Mouse (Mus musculus) heart, embryonic 11.5 days (tissue): ENCODE measurements around the gene Tex26. TPM values are rescaled to one million over a fixed set of nuclear protein-coding genes. Genes with fewer than 3 reads are reported as not detected.

Source experiments
- ATAC-seq: fragments of 200-750 bp; cut with Nextera tagmentation; replicated peaks from 2 replicates; pipeline ENCODE4 v1.8.0; 2017; ENCODE audit warnings: moderate library complexity; ENCODE audit not compliant: insufficient number of reproducible peaks, low FRiP score, low TSS enrichment
- H3K27ac ChIP-seq: fragments of 300-500 bp; sonication (generic); 2 replicates; pipeline ENCODE4 v1.5.1; 2014; ENCODE audit warnings: mild to moderate bottlenecking, low read depth, low read length
- H3K27me3 ChIP-seq: fragments of 300-500 bp; sonication (generic); 2 replicates; pipeline ENCODE4 v1.6.1; 2014; ENCODE audit warnings: mild to moderate bottlenecking, low read length, mixed read lengths; ENCODE audit not compliant: control insufficient read depth, insufficient read depth
- H3K36me3 ChIP-seq: fragments of 300-500 bp; sonication (generic); 2 replicates; pipeline ENCODE4 v1.6.1; 2014; ENCODE audit warnings: mild to moderate bottlenecking, low read length, moderate library complexity, mixed read lengths; ENCODE audit not compliant: control insufficient read depth, insufficient read depth
- H3K4me1 ChIP-seq: fragments of 300-500 bp; sonication (generic); 2 replicates; pipeline ENCODE4 v1.6.1; 2014; ENCODE audit warnings: low read length; ENCODE audit not compliant: control insufficient read depth, insufficient read depth
- H3K4me2 ChIP-seq: fragments of 300-500 bp; sonication (generic); 2 replicates; pipeline ENCODE4 v1.6.1; 2014; ENCODE audit warnings: mild to moderate bottlenecking, moderate library complexity
- H3K4me3 ChIP-seq: fragments of 300-500 bp; sonication (generic); 2 replicates; pipeline ENCODE4 v1.5.1; 2014; ENCODE audit warnings: low read depth, low read length
- H3K9ac ChIP-seq: fragments of 300-500 bp; sonication (generic); 2 replicates; pipeline ENCODE4 v1.6.1; 2014; ENCODE audit warnings: mild to moderate bottlenecking, low read depth, low read length, moderate library complexity
- H3K9me3 ChIP-seq: fragments of 300-500 bp; sonication (generic); replicated peaks from 2 replicates; pipeline ENCODE4 v1.6.1; 2016; ENCODE audit warnings: low read length; ENCODE audit not compliant: control insufficient read depth
- WGBS: fragments of 180-500 bp; shearing (Covaris S2); extraction: QIAGEN DNeasy Blood & Tissue Kit; methylation state at CpG from one replicate; pipeline ENCODE4 v1.1.7; 2014; ENCODE audit not compliant: insufficient replicate concordance; 5-methylcytosine and 5-hydroxymethylcytosine counted together
- polyA plus RNA-seq: library from polyadenylated mRNA; unstranded; fragments of >200 nt; fragmentation: Nextera tagmentation; extraction: Ambion mirVana; gene quantifications from 2 replicates; pipeline ENCODE4 v1.2.1, GENCODE M21; 2014

Tex26 gene
- polyA plus RNA-seq, 1 experiment from 2014 or later, result 0.57 TPM

- no peaks in the 10 kb centered on the region for H3K36me3 ChIP-seq
- H3K27me3 ChIP-seq, result no peaks in the 10 kb centered on the region
- peaks cover 11% of the 10 kb centered on the region for H3K4me1 ChIP-seq
- ATAC-seq, result peak; percentile 63; the same call in 1 of the 2 replicates
- peak overlapping the region; percentile 25; the same call in 1 of the 2 replicates for H3K9ac ChIP-seq
- 3% methylated on average over 6 of the region's 6 CpGs for WGBS
- H3K4me2 ChIP-seq, result peak overlapping the region; percentile 27
- no peak overlapping the region for H3K4me3 ChIP-seq
- peak overlapping the region; percentile 60 for H3K27ac ChIP-seq
- H3K9me3 ChIP-seq, result no peaks in the 10 kb centered on the region
These were observed 11.1 kb upstream of the Tex26 start for GRCm38 (mm10) chr5:149428347-149428746.

- Histone ChIP-seq H3K4me3 (no peak overlapping the region), H3K36me3 (no peaks in the 10 kb centered on the region), H3K9me3 (no peaks in the 10 kb centered on the region), H3K4me1 (peaks cover 11% of the 10 kb centered on the region), H3K27me3 (no peaks in the 10 kb centered on the region), H3K27ac (peak overlapping the region; percentile 60), H3K4me2 (no peak overlapping the region), H3K9ac (0 out of 2 replicates have a peak overlapping the region, but pooled peaks have one; percentile 25)
- peak; percentile 35; the same call in 1 of the 2 replicates for ATAC-seq
- WGBS, result 60% methylated on average over 2 of the region's 2 CpGs
These were observed 10.6 kb upstream of the Tex26 start for GRCm38 (mm10) chr5:149428810-149429255.

GRCm38 (mm10) chr5:149429541-149429940, 9.9 kb upstream of the Tex26 start:
- H3K36me3 ChIP-seq, result no peaks in the 10 kb centered on the region
- ATAC-seq, result no peak
- no peak overlapping the region for H3K9ac ChIP-seq
- 81% methylated on average over 4 of the region's 4 CpGs for WGBS
- H3K27ac ChIP-seq, result no peak overlapping the region
- H3K4me2 ChIP-seq, result no peak overlapping the region
- H3K9me3 ChIP-seq, result no peaks in the 10 kb centered on the region
- no peaks in the 10 kb centered on the region for H3K27me3 ChIP-seq
- H3K4me3 ChIP-seq, result no peak overlapping the region
- peaks cover 11% of the 10 kb centered on the region for H3K4me1 ChIP-seq

- WGBS, result 80% methylated on average over 3 of the region's 3 CpGs
- no peak overlapping the region for H3K27ac ChIP-seq
- no peaks in the 10 kb centered on the region for H3K27me3 ChIP-seq
These were observed 8.5 kb upstream of the Tex26 start for GRCm38 (mm10) chr5:149430943-149431342.

GRCm38 (mm10) chr5:149433618-149434017, 5.8 kb upstream of the Tex26 start:
- Histone ChIP-seq H3K9me3 (no peaks in the 10 kb centered on the region), H3K36me3 (no peaks in the 10 kb centered on the region), H3K4me3 (no peak overlapping the region), H3K27me3 (no peaks in the 10 kb centered on the region), H3K4me1 (peaks cover 6% of the 10 kb centered on the region), H3K27ac (no peak overlapping the region), H3K9ac (no peak overlapping the region), H3K4me2 (no peak overlapping the region)
- ATAC-seq, result no peak
- WGBS, result 59% methylated on average over 7 of the region's 7 CpGs

More at GRCm38 (mm10) chr5:149430943-149431342, 8.5 kb upstream of the Tex26 start:
- H3K4me3 ChIP-seq, result no peak overlapping the region
- H3K36me3 ChIP-seq, result no peaks in the 10 kb centered on the region
- H3K4me2 ChIP-seq, result no peak overlapping the region
- H3K9ac ChIP-seq, result no peak overlapping the region
- H3K4me1 ChIP-seq, result peaks cover 11% of the 10 kb centered on the region
- no peak for ATAC-seq
- H3K9me3 ChIP-seq, result no peaks in the 10 kb centered on the region

GRCm38 (mm10) chr5:149434141-149434690, 5.2 kb upstream of the Tex26 start:
- peaks cover under 1% of the 10 kb centered on the region; the same call in 1 of the 2 replicates for H3K4me1 ChIP-seq
- H3K27ac ChIP-seq, result no peak overlapping the region
- H3K9ac ChIP-seq, result no peak overlapping the region
- ATAC-seq, result no peak
- H3K9me3 ChIP-seq, result no peaks in the 10 kb centered on the region
- no peaks in the 10 kb centered on the region for H3K27me3 ChIP-seq
- no peaks in the 10 kb centered on the region for H3K36me3 ChIP-seq
- WGBS, result 28% methylated on average over 9 of the region's 9 CpGs
- no peak overlapping the region for H3K4me2 ChIP-seq
- H3K4me3 ChIP-seq, result no peak overlapping the region

GRCm38 (mm10) chr5:149436541-149436940, 2.9 kb upstream of the Tex26 start:
- Histone ChIP-seq H3K27me3 (no peaks in the 10 kb centered on the region), H3K36me3 (no peaks in the 10 kb centered on the region), H3K9me3 (no peaks in the 10 kb centered on the region), H3K27ac (no peak overlapping the region), H3K4me1 (0 out of 2 replicates have a peak, but pooled peaks cover 4% of the 10 kb centered on the region), H3K4me2 (no peak overlapping the region), H3K4me3 (no peak overlapping the region), H3K9ac (no peak overlapping the region)
- 50% methylated on average over 3 of the region's 3 CpGs for WGBS
- no peak for ATAC-seq

GRCm38 (mm10) chr5:149437150-149437549, 2.3 kb upstream of the Tex26 start:
- H3K4me1 ChIP-seq, result 0 out of 2 replicates have a peak, but pooled peaks cover 4% of the 10 kb centered on the region
- no peak overlapping the region for H3K4me2 ChIP-seq
- no peak overlapping the region for H3K9ac ChIP-seq
- no peak overlapping the region for H3K4me3 ChIP-seq
- no peak for ATAC-seq
- no peaks in the 10 kb centered on the region for H3K36me3 ChIP-seq
- 65% methylated on average over 6 of the region's 6 CpGs for WGBS
- H3K27me3 ChIP-seq, result no peaks in the 10 kb centered on the region
- H3K27ac ChIP-seq, result no peak overlapping the region
- H3K9me3 ChIP-seq, result no peaks in the 10 kb centered on the region

- Histone ChIP-seq H3K4me1 (0 out of 2 replicates have a peak, but pooled peaks cover 4% of the 10 kb centered on the region), H3K4me3 (peak overlapping the region; percentile 49), H3K27me3 (no peaks in the 10 kb centered on the region), H3K27ac (0 out of 2 replicates have a peak overlapping the region, but pooled peaks have one; percentile 4), H3K9me3 (no peaks in the 10 kb centered on the region), H3K9ac (peak overlapping the region; percentile 71; the same call in 1 of the 2 replicates), H3K36me3 (no peaks in the 10 kb centered on the region), H3K4me2 (peak overlapping the region; percentile 92)
- ATAC-seq, result 0 out of 2 replicates have a peak, but pooled peaks have one; percentile 72
- 1% methylated on average over 18 of the region's 18 CpGs for WGBS
These were observed 717 bp downstream of the Tex26 start for GRCm38 (mm10) chr5:149440180-149440573.
